Mouse (Mus musculus): ENCODE measurements around the gene Otulin. TPM values are rescaled to one million over a fixed set of nuclear protein-coding genes. Genes with fewer than 3 reads are reported as not detected.
A peak's percentile ranks its signal among the peaks of the same experiment; 100 is the strongest.

Otulin gene
- total and polyA plus RNA-seq, 2 experiments, result 29.7 to 58.0 TPM

GRCm38 (mm10) chr15:27533036-27533435 is 97.5 kb downstream of the Otulin start:
- Histone ChIP-seq H3K4me3 (ENCODE audit: insufficient read depth, low read depth, low read length) (no peak overlapping the region), H3K79me2 (ENCODE audit: control insufficient read depth, insufficient read depth, low read length) (0 out of 2 replicates have a peak, but pooled peaks cover 3% of the 10 kb centered on the region), H3K4me1 (ENCODE audit: control insufficient read depth, insufficient read depth, low read length) (no peaks in the 10 kb centered on the region), H3K9ac (ENCODE audit: low read depth, low read length) (no peak overlapping the region), H3K27ac (replicated peaks; ENCODE audit: insufficient read depth, low read depth, low read length) (no peak overlapping the region), H3K36me3 (ENCODE audit: control insufficient read depth, insufficient read depth, low read length) (no peaks in the 10 kb centered on the region), H3K27me3 (ENCODE audit: control insufficient read depth, insufficient read depth, low read length) (no peaks in the 10 kb centered on the region)
- no peak for TF ChIP-seq POLR2A (IDR thresholded peaks at IDR 0.05; ENCODE audit: extremely low read depth, insufficient read depth, low read length)
- no peak for TF ChIP-seq CTCF (IDR thresholded peaks at IDR 0.05; ENCODE audit: low read depth, low read length)
- 71% methylated on average over 3 of the region's 3 CpGs for WGBS
- DNase-seq (ENCODE audit: extremely low read depth, low read depth, low spot score), result no peak

- Histone ChIP-seq H3K4me1 (ENCODE audit: control insufficient read depth, insufficient read depth, low read length) (peaks cover 2% of the 10 kb centered on the region; the same call in 1 of the 2 replicates), H3K4me3 (ENCODE audit: insufficient read depth, low read depth, low read length) (no peak overlapping the region), H3K9ac (ENCODE audit: low read depth, low read length) (no peak overlapping the region), H3K36me3 (ENCODE audit: control insufficient read depth, insufficient read depth, low read length) (no peaks in the 10 kb centered on the region), H3K27me3 (ENCODE audit: control insufficient read depth, insufficient read depth, low read length) (no peaks in the 10 kb centered on the region), H3K79me2 (ENCODE audit: control insufficient read depth, insufficient read depth, low read length) (peaks cover 6% of the 10 kb centered on the region; the same call in 1 of the 2 replicates), H3K27ac (replicated peaks; ENCODE audit: insufficient read depth, low read depth, low read length) (no peak overlapping the region)
- no peak for TF ChIP-seq POLR2A (IDR thresholded peaks at IDR 0.05; ENCODE audit: extremely low read depth, insufficient read depth, low read length)
- no peak for TF ChIP-seq CTCF (IDR thresholded peaks at IDR 0.05; ENCODE audit: low read depth, low read length)
- DNase-seq (ENCODE audit: extremely low read depth, low read depth, low spot score), result no peak
- 77% methylated on average over 4 of the region's 4 CpGs for WGBS
Measured at GRCm38 (mm10) chr15:27530023-27530422, 100.5 kb downstream of the Otulin start.

GRCm38 (mm10) chr15:27528896-27529295 is 101.6 kb downstream of the Otulin start:
- Histone ChIP-seq H3K9ac (ENCODE audit: low read depth, low read length) (no peak overlapping the region), H3K4me3 (ENCODE audit: insufficient read depth, low read depth, low read length) (no peak overlapping the region), H3K36me3 (ENCODE audit: control insufficient read depth, insufficient read depth, low read length) (no peaks in the 10 kb centered on the region), H3K27me3 (ENCODE audit: control insufficient read depth, insufficient read depth, low read length) (no peaks in the 10 kb centered on the region), H3K79me2 (ENCODE audit: control insufficient read depth, insufficient read depth, low read length) (peaks cover 6% of the 10 kb centered on the region; the same call in 1 of the 2 replicates), H3K4me1 (ENCODE audit: control insufficient read depth, insufficient read depth, low read length) (peaks cover 5% of the 10 kb centered on the region; the same call in 1 of the 2 replicates), H3K27ac (replicated peaks; ENCODE audit: insufficient read depth, low read depth, low read length) (no peak overlapping the region)
- peak; percentile 57 for DNase-seq (ENCODE audit: extremely low read depth, low read depth, low spot score)
- WGBS, result 37% methylated on average over 4 of the region's 4 CpGs
- TF ChIP-seq CTCF (IDR thresholded peaks at IDR 0.05; ENCODE audit: low read depth, low read length), result no peak

- Histone ChIP-seq H3K4me3 (ENCODE audit: insufficient read depth, low read depth, low read length) (no peak overlapping the region), H3K36me3 (ENCODE audit: control insufficient read depth, insufficient read depth, low read length) (no peaks in the 10 kb centered on the region), H3K4me1 (ENCODE audit: control insufficient read depth, insufficient read depth, low read length) (peaks cover 5% of the 10 kb centered on the region; the same call in 1 of the 2 replicates), H3K27me3 (ENCODE audit: control insufficient read depth, insufficient read depth, low read length) (no peaks in the 10 kb centered on the region), H3K79me2 (ENCODE audit: control insufficient read depth, insufficient read depth, low read length) (peaks cover 3% of the 10 kb centered on the region; the same call in 1 of the 2 replicates), H3K27ac (replicated peaks; ENCODE audit: insufficient read depth, low read depth, low read length) (no peak overlapping the region), H3K9ac (ENCODE audit: low read depth, low read length) (no peak overlapping the region)
- 31% methylated on average over 12 of the region's 12 CpGs for WGBS
- TF ChIP-seq POLR2A (IDR thresholded peaks at IDR 0.05; ENCODE audit: extremely low read depth, insufficient read depth, low read length) (no peak), CTCF (IDR thresholded peaks at IDR 0.05; ENCODE audit: low read depth, low read length) (no peak)
- DNase-seq (ENCODE audit: extremely low read depth, low read depth, low spot score), result peak; percentile 48
Measured at GRCm38 (mm10) chr15:27525233-27526005, 105.1 kb downstream of the Otulin start.

GRCm38 (mm10) chr15:27519857-27520256 is 110.6 kb downstream of the Otulin start:
- H3K36me3 ChIP-seq (ENCODE audit: control insufficient read depth, insufficient read depth, low read length), result no peaks in the 10 kb centered on the region
- 88% methylated on average over 7 of the region's 7 CpGs for WGBS
- no peak overlapping the region for H3K4me3 ChIP-seq (ENCODE audit: insufficient read depth, low read depth, low read length)
- no peaks in the 10 kb centered on the region for H3K27me3 ChIP-seq (ENCODE audit: control insufficient read depth, insufficient read depth, low read length)
- peaks cover 4% of the 10 kb centered on the region; the same call in 1 of the 2 replicates for H3K79me2 ChIP-seq (ENCODE audit: control insufficient read depth, insufficient read depth, low read length)
- H3K27ac ChIP-seq (replicated peaks; ENCODE audit: insufficient read depth, low read depth, low read length), result no peak overlapping the region
- no peak for DNase-seq (ENCODE audit: extremely low read depth, low read depth, low spot score)
- H3K4me1 ChIP-seq (ENCODE audit: control insufficient read depth, insufficient read depth, low read length), result peaks cover under 1% of the 10 kb centered on the region; the same call in 1 of the 2 replicates
- TF ChIP-seq POLR2A (IDR thresholded peaks at IDR 0.05; ENCODE audit: extremely low read depth, insufficient read depth, low read length) (no peak), CTCF (IDR thresholded peaks at IDR 0.05; ENCODE audit: low read depth, low read length) (no peak)
- no peak overlapping the region for H3K9ac ChIP-seq (ENCODE audit: low read depth, low read length)

GRCm38 (mm10) chr15:27518026-27518425 is 112.5 kb downstream of the Otulin start:
- Histone ChIP-seq H3K9ac (ENCODE audit: low read depth, low read length) (no peak overlapping the region), H3K4me3 (ENCODE audit: insufficient read depth, low read depth, low read length) (no peak overlapping the region), H3K79me2 (ENCODE audit: control insufficient read depth, insufficient read depth, low read length) (peaks cover 4% of the 10 kb centered on the region; the same call in 1 of the 2 replicates), H3K4me1 (ENCODE audit: control insufficient read depth, insufficient read depth, low read length) (no peaks in the 10 kb centered on the region), H3K36me3 (ENCODE audit: control insufficient read depth, insufficient read depth, low read length) (no peaks in the 10 kb centered on the region), H3K27ac (replicated peaks; ENCODE audit: insufficient read depth, low read depth, low read length) (no peak overlapping the region), H3K27me3 (ENCODE audit: control insufficient read depth, insufficient read depth, low read length) (no peaks in the 10 kb centered on the region)
- TF ChIP-seq POLR2A (IDR thresholded peaks at IDR 0.05; ENCODE audit: extremely low read depth, insufficient read depth, low read length) (no peak), CTCF (IDR thresholded peaks at IDR 0.05; ENCODE audit: low read depth, low read length) (no peak)
- DNase-seq (ENCODE audit: extremely low read depth, low read depth, low spot score), result no peak
- WGBS, result 82% methylated on average over 8 of the region's 8 CpGs

Measured in liver, adult 2 months (tissue).